Mouse (Mus musculus) hindbrain, postnatal 0 days (tissue): ENCODE measurements around the gene Gm20843. TPM values are rescaled to one million over a fixed set of nuclear protein-coding genes. Genes with fewer than 3 reads are reported as not detected.
"Not testable (repeated sequence)": the region's sequence is repeated elsewhere in the genome, so short reads cannot be mapped to it uniquely, and the experiment has no call there.

Source experiments
- ATAC-seq: fragments of 200-750 bp; cut with Nextera tagmentation; 2 replicates; pipeline ENCODE4 v1.8.0; 2017; ENCODE audit warnings: mild to moderate bottlenecking, moderate TSS enrichment, moderate library complexity
- DNase-seq: peaks from one replicate; pipeline ENCODE4 v3.0.0-alpha.2; 2015; ENCODE audit warnings: low spot score
- H3K27ac ChIP-seq: fragments of 300-500 bp; sonication (generic); 2 replicates; pipeline ENCODE4 v1.5.1; 2014; ENCODE audit warnings: mild to moderate bottlenecking
- H3K27me3 ChIP-seq: fragments of 300-500 bp; sonication (generic); 2 replicates; pipeline ENCODE4 v1.6.1; 2014; ENCODE audit warnings: low read length, mixed read lengths; ENCODE audit not compliant: insufficient read depth
- H3K36me3 ChIP-seq: fragments of 300-500 bp; sonication (generic); 2 replicates; pipeline ENCODE4 v1.6.1; 2014; ENCODE audit warnings: low read length, mixed read lengths; ENCODE audit not compliant: insufficient read depth
- H3K4me1 ChIP-seq: fragments of 300-500 bp; sonication (generic); 2 replicates; pipeline ENCODE4 v1.6.1; 2014; ENCODE audit warnings: antibody characterized with exemption, low read length, mixed read lengths; ENCODE audit not compliant: insufficient read depth
- H3K4me2 ChIP-seq: fragments of 300-500 bp; sonication (generic); 2 replicates; pipeline ENCODE4 v1.6.1; 2014; ENCODE audit warnings: low read depth, mild to moderate bottlenecking, low read length, moderate library complexity, mixed read lengths
- H3K4me3 ChIP-seq: fragments of 300-500 bp; sonication (generic); 2 replicates; pipeline ENCODE4 v1.5.1; 2014; ENCODE audit warnings: low read length
- H3K9ac ChIP-seq: fragments of 300-500 bp; sonication (generic); replicated peaks from 2 replicates; pipeline ENCODE4 v1.6.1; 2014; ENCODE audit warnings: mild to moderate bottlenecking, low read length, moderate library complexity, mixed read lengths
- H3K9me3 ChIP-seq: fragments of 300-500 bp; sonication (generic); 2 replicates; pipeline ENCODE4 v1.6.1; 2016; ENCODE audit warnings: low read length, mixed read lengths
- WGBS: fragments of 180-500 bp; shearing (Covaris S2); extraction: QIAGEN DNeasy Blood & Tissue Kit; methylation state at CpG from one replicate; pipeline ENCODE4 v1.1.7; 2014; 5-methylcytosine and 5-hydroxymethylcytosine counted together
- polyA plus RNA-seq: library from polyadenylated mRNA; unstranded; fragments of >200 nt; fragmentation: Nextera tagmentation; extraction: Ambion mirVana; gene quantifications from 2 replicates; pipeline ENCODE4 v1.2.1, GENCODE M21; 2015
- total RNA-seq: library from RNA; depleted of rRNA; stranded (reverse); fragments of >200 nt; gene quantifications from 2 replicates; pipeline ENCODE4 v1.2.3, GENCODE M21; 2014; rRNA removed

Gene Gm20843
- total RNA-seq = not detected in 2 replicates
- polyA plus RNA-seq = not detected in 2 replicates

- ATAC-seq, H3K4me3 ChIP-seq, H3K36me3 ChIP-seq, H3K4me2 ChIP-seq, H3K27me3 ChIP-seq, H3K9me3 ChIP-seq, H3K27ac ChIP-seq, H3K4me1 ChIP-seq, H3K9ac ChIP-seq, DNase-seq: not testable (repeated sequence)
- WGBS = no CpG with 5 or more reads among the region's 6 CpGs
Measured at GRCm38 (mm10) chrY:72247018-72247417, at the start of gene Gm20843. Gene Gm20843, minus strand, starts transcription at chrY:72247118.
